Mouse (Mus musculus): ENCODE data around the gene 1700023F06Rik. TPM values are rescaled to one million over a fixed set of nuclear protein-coding genes. Genes with fewer than 3 reads are reported as not detected.

The 1700023F06Rik gene
- polyA plus RNA-seq, 1 experiment = 0.51 TPM

DNA sequence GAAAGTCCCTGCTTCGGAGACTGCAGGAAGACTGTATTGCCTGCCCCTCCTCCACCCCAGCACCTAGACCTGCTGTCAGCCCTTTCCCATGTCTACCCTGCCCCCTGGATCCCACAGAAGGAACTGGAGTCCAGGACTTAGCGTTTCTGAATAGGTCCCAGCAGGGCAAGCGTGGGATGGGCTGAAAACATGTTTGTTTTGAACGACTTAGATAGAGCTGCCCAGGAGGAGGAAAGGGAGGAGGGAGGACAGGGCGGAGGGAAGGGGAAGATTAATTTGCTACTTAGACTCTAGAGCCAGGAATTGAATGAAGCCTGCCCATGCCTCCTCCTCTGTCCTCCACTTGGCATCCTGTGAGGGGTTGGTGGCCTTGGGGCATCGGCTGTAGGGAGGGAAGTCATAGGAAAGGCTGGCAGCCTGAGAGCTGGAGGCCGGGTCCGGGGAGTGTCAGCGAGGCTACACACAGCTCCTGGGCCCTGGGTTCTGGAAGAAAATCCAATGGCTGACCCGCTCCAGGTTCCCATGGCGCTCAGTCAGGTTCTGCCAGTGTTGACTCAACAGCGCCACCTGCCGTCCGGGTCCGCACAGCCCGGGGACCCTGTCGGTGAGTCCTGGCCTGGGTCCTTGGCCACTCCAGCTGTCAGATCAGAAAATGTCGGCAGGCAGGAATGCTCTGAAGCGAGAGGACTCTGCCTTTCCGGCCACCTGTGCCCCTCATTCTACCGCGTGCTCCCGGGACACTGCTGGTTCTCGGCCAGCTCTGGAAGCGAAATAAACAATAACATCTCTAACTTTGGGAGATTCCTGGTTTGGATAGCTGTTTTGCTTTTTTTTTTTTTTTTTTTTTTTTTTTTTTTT is 49.5 kb downstream of the 1700023F06Rik start:
- TF ChIP-seq CTCF (IDR thresholded peaks at IDR 0.05; ENCODE audit: extremely low read depth, insufficient read length, insufficient replicate concordance, low read depth, low read length) = peak; percentile 98
- no peak for TF ChIP-seq POLR2A (IDR thresholded peaks at IDR 0.05; ENCODE audit: low read depth, low read length)
- H3K27ac ChIP-seq (ENCODE audit: insufficient read depth, low read depth, low read length) = peak overlapping the region; percentile 14; the same call in 1 of the 2 replicates

DNA sequence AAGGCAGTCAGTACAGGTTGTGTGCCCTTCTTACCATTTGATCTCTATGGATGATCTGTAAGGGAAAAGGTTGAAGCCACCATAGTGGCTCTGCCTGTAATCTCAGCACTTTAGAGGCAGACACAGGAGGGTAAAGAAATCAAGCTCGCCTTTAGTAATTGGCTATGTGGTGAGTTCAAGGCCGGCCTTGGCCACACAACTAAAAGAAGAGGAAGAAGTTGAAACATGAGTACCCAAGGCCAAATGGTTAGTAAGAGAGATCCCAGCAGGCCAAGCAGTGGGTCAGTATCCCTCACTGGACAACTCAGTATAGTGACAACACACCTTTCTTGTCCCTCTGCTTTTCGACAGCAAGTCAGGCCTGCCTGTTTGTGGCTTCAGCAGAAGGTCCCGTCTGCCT is 58.6 kb downstream of the 1700023F06Rik start:
- peaks cover 7% of the 10 kb centered on the region for H3K4me1 ChIP-seq (ENCODE audit: control insufficient read depth, insufficient read depth, insufficient read length, low read length)
- no peaks in the 10 kb centered on the region for H3K27me3 ChIP-seq (ENCODE audit: control insufficient read depth, insufficient read depth, low read length)
- no peaks in the 10 kb centered on the region for H3K36me3 ChIP-seq (ENCODE audit: control insufficient read depth, insufficient read depth, low read length)
- no peak overlapping the region for H3K27ac ChIP-seq (ENCODE audit: insufficient read depth, low read depth, low read length)
- WGBS = 97% methylated on average over 4 of the region's 4 CpGs
- TF ChIP-seq CTCF (IDR thresholded peaks at IDR 0.05; ENCODE audit: extremely low read depth, insufficient read length, insufficient replicate concordance, low read depth, low read length) (no peak), POLR2A (IDR thresholded peaks at IDR 0.05; ENCODE audit: low read depth, low read length) (no peak)
- H3K4me3 ChIP-seq (ENCODE audit: low read depth, low read length) = no peak overlapping the region

More for the DNA sequence above, 49.5 kb downstream of the 1700023F06Rik start:
- H3K27me3 ChIP-seq (ENCODE audit: control insufficient read depth, insufficient read depth, low read length) = no peaks in the 10 kb centered on the region
- H3K4me3 ChIP-seq (ENCODE audit: low read depth, low read length) = peak overlapping the region; percentile 59
- peaks cover 2% of the 10 kb centered on the region; the same call in 1 of the 2 replicates for H3K4me1 ChIP-seq (ENCODE audit: control insufficient read depth, insufficient read depth, insufficient read length, low read length)
- 3% methylated on average over 25 of the region's 25 CpGs for WGBS
- no peaks in the 10 kb centered on the region for H3K36me3 ChIP-seq (ENCODE audit: control insufficient read depth, insufficient read depth, low read length)

Other genes starting within 250 kb of the 1700023F06Rik start
- 16.8 and 34.1 TPM in 2 replicates for gene Nmt1, start 180.4 kb downstream of the 1700023F06Rik start, polyA plus RNA-seq (2012; rRNA removed)
- gene Dcakd, start 180.2 kb downstream of the 1700023F06Rik start, polyA plus RNA-seq (2012; rRNA removed) = 29.3 and 57.7 TPM in 2 replicates
- 3.1 and 4.8 TPM in 2 replicates for gene Plcd3, start 106.9 kb downstream of the 1700023F06Rik start, polyA plus RNA-seq (2012; rRNA removed)
- 89.3 and 234 TPM in 2 replicates for gene Acbd4, start 106.9 kb downstream of the 1700023F06Rik start, polyA plus RNA-seq (2012; rRNA removed)
- 4.3 and 11.4 TPM in 2 replicates for gene Hexim1, start 92.3 kb downstream of the 1700023F06Rik start, polyA plus RNA-seq (2012; rRNA removed)
- 0.86 and 2.2 TPM in 2 replicates for gene Hexim2, start 76.1 kb downstream of the 1700023F06Rik start, polyA plus RNA-seq (2012; rRNA removed)
- 7.1 and 8.4 TPM in 2 replicates for gene Fmnl1, start 37.5 kb downstream of the 1700023F06Rik start, polyA plus RNA-seq (2012; rRNA removed)
- gene Spata32, start 9.9 kb upstream of the 1700023F06Rik start, polyA plus RNA-seq (2012; rRNA removed) = not detected in 2 replicates
- 9.9 and 12.7 TPM in 2 replicates for gene Map3k14, start 58.9 kb upstream of the 1700023F06Rik start, polyA plus RNA-seq (2012; rRNA removed)
- gene Arhgap27, start 155.1 kb upstream of the 1700023F06Rik start, polyA plus RNA-seq (2012; rRNA removed) = 105 and 122 TPM in 2 replicates
- 10.4 and 16.6 TPM in 2 replicates for gene Plekhm1, start 204.1 kb upstream of the 1700023F06Rik start, polyA plus RNA-seq (2012; rRNA removed)